Mouse (Mus musculus) erythroid progenitor cell, adult 5-6 weeks (primary cell): ENCODE results near the gene Trnp1. TPM values are rescaled to one million over a fixed set of nuclear protein-coding genes. Genes with fewer than 3 reads are reported as not detected.

Experiments
- ATAC-seq: replicated peaks from 2 replicates; pipeline ENCODE4 v1.8.0; 2016; ENCODE audit warnings: moderate number of reproducible peaks, mild to moderate bottlenecking, moderate TSS enrichment, inconsistent platforms; ENCODE audit not compliant: poor library complexity, low FRiP score, severe bottlenecking
- total RNA-seq, 2 experiments: library from RNA; stranded (forward) in 1 of 2; stranded (reverse) in 1 of 2; fragments of 150-400 nt in 1 of 2; fragments of 186-747, 209-891 nt in 1 of 2; gene quantifications; 2 replicates each; pipeline versions ENCODE4 v1.2.3 to v1.2.4; 2015 to 2017; ENCODE audit warnings: low replicate concordance in 2 of 2

The Trnp1 gene
- total RNA-seq, 2 experiments from 2014 or later = not detected

DNA sequence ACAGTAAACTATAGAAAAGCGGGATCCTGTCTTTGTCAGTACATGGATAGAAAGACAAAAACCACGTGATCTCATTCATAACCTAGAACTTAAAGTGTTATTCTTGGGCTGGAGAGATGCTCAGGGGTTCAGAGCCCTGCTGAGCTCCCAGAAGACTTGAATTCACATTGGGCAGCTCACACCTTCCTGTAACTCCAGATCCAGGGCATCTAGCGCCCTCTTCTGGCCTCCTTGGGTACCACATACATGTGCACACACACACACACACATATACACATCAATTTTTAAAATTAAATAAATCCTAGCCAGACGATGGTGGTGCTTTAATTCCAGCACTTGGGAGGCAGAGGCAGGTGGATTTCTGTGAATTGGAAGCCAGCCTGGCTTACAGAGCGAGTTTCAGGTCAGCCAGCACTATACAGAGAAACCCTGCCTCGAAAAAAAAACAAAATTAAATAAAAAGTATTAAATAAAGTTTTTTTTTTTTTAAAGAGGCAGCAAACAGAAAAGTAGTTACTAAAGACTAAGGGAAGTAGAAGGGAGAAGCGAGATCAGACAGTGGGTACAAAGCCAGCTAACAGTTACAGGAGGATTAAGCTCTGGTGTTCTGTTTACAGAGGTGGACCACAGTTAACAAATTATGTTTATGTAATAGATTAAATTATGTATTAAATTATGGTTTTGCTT, 27.1 kb downstream of the Trnp1 start:
- ATAC-seq = no peak

DNA sequence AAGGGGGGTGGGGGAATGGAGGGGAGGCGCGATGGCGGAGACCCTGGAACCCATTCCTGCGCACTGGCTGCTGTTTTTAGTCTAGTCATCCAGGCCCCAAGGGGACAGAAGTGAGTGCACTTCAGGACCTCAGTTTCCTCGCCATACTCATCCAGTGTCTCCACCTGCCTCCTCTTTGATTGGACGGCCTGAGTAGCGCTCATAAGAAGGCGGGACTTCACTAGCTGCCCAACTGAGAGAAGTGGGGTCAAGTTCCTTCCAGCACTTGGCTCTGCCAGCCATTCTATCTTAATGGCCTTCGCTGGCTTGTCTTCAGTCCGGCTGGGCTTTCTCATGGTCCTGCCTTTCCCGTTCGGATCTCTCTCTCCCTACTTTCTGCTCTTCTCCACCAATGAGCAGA, 29.2 kb downstream of the Trnp1 start:
- ATAC-seq = no peak

DNA sequence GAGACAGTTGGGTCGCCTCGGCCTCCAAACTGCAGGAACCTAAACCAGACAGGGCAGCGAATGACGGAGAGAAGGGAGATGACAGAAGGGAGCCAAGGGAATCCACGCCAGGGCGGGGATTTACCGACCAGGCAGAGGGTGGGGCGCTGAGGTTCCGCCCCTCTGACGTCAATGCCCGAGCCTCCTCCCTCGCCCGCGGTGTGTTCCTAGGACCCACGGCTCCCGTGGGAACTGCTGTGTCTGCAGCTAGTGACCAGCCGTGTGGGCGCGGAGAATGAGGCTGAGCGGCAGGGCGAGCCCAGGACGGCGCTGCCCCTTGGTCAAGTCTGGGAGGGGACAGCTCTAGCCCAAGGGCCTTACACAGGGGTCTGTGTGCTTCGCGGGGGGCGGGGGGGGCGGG, 30.3 kb downstream of the Trnp1 start:
- peak; percentile 78; the same call in 1 of the 2 replicates for ATAC-seq

DNA sequence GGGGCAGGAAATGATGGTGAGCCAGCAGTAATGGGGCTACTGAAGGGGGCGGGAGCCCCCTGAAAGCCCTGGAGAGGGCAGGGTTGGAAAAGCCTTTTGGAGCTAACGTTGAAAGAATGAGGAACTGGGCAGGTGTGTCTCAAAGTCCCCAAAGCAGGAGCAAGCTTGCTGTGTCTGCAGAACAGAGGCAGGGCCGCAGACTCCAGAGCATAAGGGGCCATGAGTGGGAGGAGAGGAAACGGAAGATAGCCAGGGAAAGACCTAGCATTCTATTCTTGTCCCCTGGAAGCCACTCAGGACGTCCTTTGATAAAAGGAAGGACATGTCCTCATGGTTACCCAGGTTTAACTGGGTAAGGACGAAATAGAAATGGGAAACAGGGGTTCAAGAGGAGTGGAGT, 35.2 kb downstream of the Trnp1 start:
- ATAC-seq = no peak

DNA sequence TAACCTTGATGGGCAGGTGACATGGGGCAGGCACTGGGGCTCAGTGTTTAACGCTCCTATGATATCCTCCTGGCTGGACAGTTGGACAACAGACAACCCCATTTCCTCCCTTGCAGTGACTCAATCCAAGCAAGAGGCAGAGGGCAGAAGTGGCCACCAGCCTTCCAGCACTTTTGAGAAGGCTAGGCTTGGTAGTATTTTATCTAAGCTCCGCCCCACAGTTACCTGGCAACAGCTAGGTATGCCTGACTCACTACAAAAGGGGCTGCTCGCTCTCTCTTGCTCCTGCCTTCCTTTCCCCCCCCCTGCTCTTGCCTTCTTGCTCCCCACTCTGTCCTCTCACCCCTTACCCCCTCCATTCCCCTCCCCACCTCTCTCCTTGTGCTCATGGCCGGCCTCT, 37.0 kb downstream of the Trnp1 start:
- no peak for ATAC-seq

DNA sequence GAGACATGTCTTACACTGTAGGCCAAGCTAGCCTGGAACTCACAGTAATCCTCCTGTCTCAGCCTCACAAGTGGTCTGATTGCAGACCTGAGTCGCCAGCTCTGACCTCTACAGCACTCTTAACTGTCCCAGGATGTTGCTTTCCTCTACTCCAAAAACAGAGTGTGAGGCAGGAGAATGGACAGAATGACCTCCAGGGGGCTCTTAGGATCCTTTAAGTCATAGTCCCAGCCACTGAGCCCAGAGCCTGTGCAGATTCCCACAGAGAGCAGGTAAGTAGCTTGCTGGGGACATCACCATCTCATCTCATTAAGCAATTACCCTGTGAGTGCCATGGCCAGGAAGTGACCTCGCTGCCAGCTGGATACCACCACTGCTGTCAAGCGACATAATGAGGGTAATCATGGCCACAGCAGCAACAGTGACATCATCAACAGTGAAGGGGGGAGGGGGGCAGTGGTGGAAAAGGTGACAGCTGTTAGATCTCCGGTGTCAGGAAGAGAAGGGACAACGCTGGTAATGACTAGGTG, 37.5 kb downstream of the Trnp1 start:
- no peak for ATAC-seq

DNA sequence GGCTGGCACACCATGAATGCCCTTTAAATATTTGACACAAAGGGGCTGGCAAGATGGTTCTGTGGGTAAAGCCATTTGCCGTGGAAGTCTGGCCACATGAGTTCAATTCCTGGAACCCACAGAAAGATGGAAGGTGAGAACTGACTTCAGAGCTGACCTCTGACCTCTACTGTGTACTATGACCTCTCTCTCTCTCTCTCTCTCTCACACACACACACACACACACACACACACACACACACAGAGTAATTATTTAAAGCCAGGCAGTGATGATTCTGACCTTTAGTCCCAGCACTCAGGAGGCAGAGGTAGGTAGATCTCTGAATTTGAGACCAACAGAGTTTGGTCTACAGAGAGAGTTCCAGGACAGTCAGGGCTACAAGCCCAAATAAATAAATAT, 38.3 kb downstream of the Trnp1 start:
- no peak for ATAC-seq

DNA sequence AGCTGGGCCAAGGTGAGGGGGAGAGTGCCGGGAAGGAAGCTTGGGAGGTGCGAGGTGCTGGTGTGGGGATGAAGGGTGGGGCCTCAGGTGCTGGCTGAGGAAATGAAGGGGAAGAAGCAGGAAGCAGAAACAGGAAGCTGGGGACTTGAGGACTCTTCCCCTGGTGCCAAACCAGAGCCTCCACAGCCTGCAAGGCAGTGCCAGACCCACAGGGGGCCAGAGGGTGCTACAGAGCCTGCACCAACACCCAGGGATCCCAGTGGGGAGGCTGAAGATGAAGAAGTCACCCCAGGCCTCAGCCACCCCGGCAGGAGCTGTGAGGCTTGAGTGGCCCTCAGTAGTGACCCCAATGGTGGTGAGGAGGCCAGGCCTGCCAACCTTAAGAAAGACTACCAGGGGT, 40.3 kb downstream of the Trnp1 start:
- ATAC-seq = no peak

DNA sequence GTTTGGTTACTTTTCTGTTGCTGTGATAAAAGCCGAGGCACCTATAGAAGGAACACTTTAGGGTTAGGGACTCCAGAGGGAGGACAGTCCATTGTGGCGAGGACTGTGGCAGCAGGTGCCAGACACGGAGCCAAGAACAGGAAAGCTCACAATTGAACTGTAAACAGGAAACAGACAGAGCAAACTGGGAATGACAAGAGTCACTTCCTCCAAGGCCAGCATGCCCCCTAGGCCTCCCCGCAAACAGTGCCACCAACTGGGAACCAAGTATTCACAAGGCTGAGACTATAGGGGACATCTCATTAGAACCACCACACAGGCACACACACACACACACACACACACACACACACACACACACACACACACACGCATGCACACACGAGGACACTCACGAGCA, 45.9 kb downstream of the Trnp1 start:
- no peak for ATAC-seq

DNA sequence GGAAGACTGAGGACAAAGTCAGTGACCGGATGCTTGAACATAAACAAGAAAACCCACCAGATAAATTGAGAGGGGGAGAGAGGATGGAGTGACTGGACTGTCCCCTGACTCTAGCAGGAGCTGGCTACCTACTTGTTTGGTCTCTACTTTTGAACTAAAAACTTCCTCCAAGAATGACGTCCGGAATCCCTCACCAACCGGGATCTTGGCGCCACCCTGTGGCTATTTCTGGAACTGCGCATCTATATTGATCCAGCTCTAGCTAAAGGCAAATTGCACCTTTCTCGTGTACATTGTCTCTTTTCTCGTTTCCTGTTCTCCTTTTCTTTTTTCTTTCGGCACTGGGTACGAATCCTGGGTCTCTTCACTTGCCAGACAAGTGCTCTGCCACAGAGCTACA, 46.8 kb downstream of the Trnp1 start:
- ATAC-seq = peak; percentile 53

DNA sequence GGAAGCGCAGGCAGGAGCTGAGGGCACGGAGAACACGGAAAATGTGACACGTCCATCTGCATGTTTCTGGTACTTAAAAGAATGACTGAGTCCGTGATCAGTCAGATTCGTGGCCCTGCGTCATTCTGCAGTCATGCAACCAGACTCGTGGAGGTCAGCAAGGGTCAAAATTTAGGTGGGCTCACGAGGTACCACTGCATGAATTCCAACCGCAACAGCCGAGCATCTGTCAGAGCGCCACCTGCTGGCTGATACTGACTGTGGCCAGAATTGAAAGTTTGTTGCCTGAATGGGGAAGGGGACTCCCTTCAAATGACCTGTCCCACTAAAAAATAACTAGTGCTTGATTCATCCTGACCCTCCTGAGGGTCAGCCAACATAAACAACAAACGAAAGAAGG, 48.6 kb downstream of the Trnp1 start:
- ATAC-seq = no peak

DNA sequence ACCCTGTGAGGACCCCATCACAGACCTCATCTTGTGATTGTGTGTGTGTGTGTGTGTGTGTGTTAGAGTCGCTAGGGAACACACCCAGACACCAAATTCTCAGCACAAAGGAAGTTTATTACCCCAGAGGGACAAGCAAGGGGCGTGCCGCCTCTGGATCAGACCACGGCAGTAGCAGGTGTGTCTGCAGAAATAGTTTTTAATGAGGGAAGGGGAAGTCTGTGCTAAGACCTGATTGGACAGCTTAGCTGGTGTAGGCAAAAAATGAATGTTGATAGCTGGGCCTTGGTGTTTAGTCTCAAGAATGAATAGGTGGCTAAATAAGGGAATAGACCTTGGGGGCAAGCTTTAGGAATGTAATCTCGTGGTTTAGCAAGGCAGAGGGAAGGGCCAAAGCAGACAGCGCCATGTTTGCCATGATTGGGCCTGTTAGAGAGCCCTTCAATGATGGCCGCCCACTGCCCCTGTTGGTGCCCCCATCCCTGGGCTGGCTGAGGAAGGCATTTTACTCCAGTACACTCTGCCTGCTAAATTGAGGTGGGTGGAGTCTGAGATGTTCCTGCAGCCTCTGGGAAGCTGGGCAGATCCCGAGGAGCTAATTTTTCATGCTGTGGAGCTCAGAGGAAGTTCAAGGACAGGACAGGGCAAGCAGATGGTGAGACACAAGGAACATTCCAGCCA, 49.5 kb downstream of the Trnp1 start:
- ATAC-seq = no peak

DNA sequence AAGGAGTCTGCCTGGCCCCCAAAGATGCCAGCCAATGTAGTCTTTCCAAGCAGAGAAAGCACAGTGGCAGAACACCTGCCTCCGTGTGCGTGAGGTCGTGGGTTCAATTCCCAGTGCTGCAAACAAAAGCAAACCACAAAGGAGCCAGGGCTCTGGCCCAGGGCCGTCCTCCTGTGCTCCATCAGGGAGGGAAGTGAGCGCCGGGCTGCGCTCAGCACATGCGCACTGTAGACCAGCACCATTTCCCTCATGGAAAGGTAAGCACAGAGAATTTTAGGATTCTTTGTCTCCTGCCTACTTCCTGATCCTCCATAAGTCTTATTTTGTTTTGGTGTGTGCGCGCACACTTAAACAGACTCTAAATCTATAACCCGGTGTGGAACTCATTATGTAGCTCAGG, 50.4 kb downstream of the Trnp1 start:
- ATAC-seq = no peak

DNA sequence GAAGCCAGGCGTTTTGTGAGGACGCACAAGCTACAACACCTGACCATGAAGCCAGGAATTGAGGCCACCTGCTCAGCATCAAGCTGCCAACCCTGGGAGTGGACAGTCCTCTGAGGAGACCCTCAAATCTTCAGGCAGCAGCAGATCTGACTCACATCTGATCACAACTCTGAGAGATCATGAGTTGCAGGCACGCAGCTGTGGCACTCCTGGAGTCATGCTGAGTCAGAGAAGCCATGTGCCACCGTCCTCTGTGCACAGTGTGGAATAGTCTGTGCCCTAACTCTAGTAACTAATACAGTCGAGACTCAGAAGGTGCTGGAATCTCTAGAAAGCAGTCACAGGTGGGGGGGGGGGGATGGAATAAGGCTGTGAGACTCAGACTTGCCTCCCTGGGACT, 51.0 kb downstream of the Trnp1 start:
- ATAC-seq = no peak

DNA sequence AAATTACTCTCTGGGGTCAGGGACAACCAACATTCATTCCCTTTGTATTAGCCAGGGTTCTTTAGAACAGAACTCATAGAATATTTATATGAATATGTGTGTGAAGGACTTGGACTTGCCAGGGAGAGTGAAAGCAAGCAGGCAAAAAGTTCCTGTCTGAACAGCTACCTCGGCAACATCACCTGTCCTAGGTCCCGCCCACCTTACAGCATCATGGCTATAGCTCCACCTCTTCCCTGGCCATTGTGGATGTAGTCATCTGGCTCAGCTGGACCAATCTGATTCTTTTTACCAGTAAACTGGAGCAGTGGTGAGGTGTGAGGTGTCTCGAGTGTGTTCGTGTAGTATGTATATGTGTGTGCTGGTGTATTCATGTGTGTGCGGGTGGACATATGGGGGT, 52.6 kb downstream of the Trnp1 start:
- ATAC-seq = no peak

DNA sequence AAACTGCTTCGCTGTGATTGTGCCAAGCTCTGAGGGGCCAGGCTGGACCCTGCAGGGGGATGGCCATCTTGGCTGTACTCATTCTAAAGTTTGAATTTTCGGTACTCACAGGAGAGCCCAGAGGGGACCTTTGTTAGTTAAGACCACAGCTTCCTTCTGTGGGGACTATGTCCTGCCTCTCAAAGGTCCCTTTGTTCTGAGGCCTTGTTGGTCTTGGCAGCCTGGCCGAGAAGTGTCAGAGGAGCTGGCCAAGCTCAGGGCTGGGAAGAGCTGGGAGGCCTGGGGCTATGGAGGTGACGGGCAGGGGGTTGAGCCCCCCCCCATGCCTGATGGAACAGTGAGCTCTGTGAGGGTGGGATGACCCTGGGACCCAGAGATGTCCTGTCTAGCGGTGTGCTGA, 55.3 kb downstream of the Trnp1 start:
- no peak for ATAC-seq

DNA sequence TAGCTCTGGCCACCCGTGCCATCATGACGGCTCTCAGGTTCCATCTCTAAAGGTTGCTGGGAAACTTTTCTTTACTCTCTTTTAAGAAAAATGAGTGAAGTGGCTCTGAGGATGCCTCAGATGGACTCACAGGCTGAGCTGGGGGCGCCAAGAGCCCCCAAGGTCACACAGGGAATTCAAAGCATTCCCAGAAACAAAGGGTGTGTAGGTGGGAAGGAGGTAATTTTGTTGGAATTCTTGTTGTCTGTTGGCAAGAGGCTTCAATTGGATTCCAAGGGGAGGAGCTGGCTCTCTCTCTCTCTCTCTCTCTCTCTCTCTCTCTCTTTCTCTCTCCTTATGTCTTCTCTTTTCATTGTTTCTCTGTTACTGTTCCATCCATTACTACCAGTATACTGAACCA, 56.2 kb downstream of the Trnp1 start:
- ATAC-seq = no peak

Other genes with a start within 250 kb of the Trnp1 start
- gene Sytl1, start 235.4 kb downstream of the Trnp1 start, total RNA-seq (2015; ENCODE audit: low replicate concordance) = 0.84 TPM in 1 of 2 replicates, not detected in the other
- 1.8 TPM in 1 of 2 replicates, not detected in the other for gene Sytl1, start 235.4 kb downstream of the Trnp1 start, total RNA-seq (2017; ENCODE audit: low replicate concordance)
- gene Tmem222, start 220.8 kb downstream of the Trnp1 start, total RNA-seq (2015; ENCODE audit: low replicate concordance) = 5.0 and 10.1 TPM in 2 replicates
- gene Tmem222, start 220.8 kb downstream of the Trnp1 start, total RNA-seq (2017; ENCODE audit: low replicate concordance) = 9.8 and 11.3 TPM in 2 replicates
- gene Wdtc1, start 145.1 kb downstream of the Trnp1 start, total RNA-seq (2015; ENCODE audit: low replicate concordance) = 16.2 and 28.5 TPM in 2 replicates
- 9.0 and 10.1 TPM in 2 replicates for gene Wdtc1, start 145.1 kb downstream of the Trnp1 start, total RNA-seq (2017; ENCODE audit: low replicate concordance)
- gene Slc9a1, start 128.8 kb downstream of the Trnp1 start, total RNA-seq (2015; ENCODE audit: low replicate concordance) = 15.9 and 18.4 TPM in 2 replicates
- 13.5 and 13.7 TPM in 2 replicates for gene Slc9a1, start 128.8 kb downstream of the Trnp1 start, total RNA-seq (2017; ENCODE audit: low replicate concordance)
- gene Tent5b, start 18.4 kb downstream of the Trnp1 start, total RNA-seq (2015; ENCODE audit: low replicate concordance) = not detected in 2 replicates
- not detected in 2 replicates for gene Tent5b, start 18.4 kb downstream of the Trnp1 start, total RNA-seq (2017; ENCODE audit: low replicate concordance)
- gene Kdf1, start 20.4 kb upstream of the Trnp1 start, total RNA-seq (2015; ENCODE audit: low replicate concordance) = not detected in 2 replicates
- gene Kdf1, start 20.4 kb upstream of the Trnp1 start, total RNA-seq (2017; ENCODE audit: low replicate concordance) = not detected in 2 replicates
- gene Nudc, start 47.4 kb upstream of the Trnp1 start, total RNA-seq (2015; ENCODE audit: low replicate concordance) = 57.3 and 70.0 TPM in 2 replicates
- gene Nudc, start 47.4 kb upstream of the Trnp1 start, total RNA-seq (2017; ENCODE audit: low replicate concordance) = 55.3 and 88.5 TPM in 2 replicates
- gene Nr0b2, start 54.8 kb upstream of the Trnp1 start, total RNA-seq (2015; ENCODE audit: low replicate concordance) = not detected in 2 replicates
- not detected in 2 replicates for gene Nr0b2, start 54.8 kb upstream of the Trnp1 start, total RNA-seq (2017; ENCODE audit: low replicate concordance)
- gene Gpatch3, start 76.2 kb upstream of the Trnp1 start, total RNA-seq (2015; ENCODE audit: low replicate concordance) = 1.7 and 3.6 TPM in 2 replicates
- 4.1 and 19.7 TPM in 2 replicates for gene Gpatch3, start 76.2 kb upstream of the Trnp1 start, total RNA-seq (2017; ENCODE audit: low replicate concordance)
- 4.2 and 12.3 TPM in 2 replicates for gene Gpn2, start 85.8 kb upstream of the Trnp1 start, total RNA-seq (2015; ENCODE audit: low replicate concordance)
- 4.2 and 5.0 TPM in 2 replicates for gene Gpn2, start 85.8 kb upstream of the Trnp1 start, total RNA-seq (2017; ENCODE audit: low replicate concordance)
- gene Sfn, start 103.6 kb upstream of the Trnp1 start, total RNA-seq (2015; ENCODE audit: low replicate concordance) = 2.9 TPM in 1 of 2 replicates, not detected in the other
- gene Sfn, start 103.6 kb upstream of the Trnp1 start, total RNA-seq (2017; ENCODE audit: low replicate concordance) = 0.64 TPM in 1 of 2 replicates, not detected in the other
- 8.3 and 19.3 TPM in 2 replicates for gene Zdhhc18, start 151.6 kb upstream of the Trnp1 start, total RNA-seq (2015; ENCODE audit: low replicate concordance)
- 3.9 and 11.2 TPM in 2 replicates for gene Zdhhc18, start 151.6 kb upstream of the Trnp1 start, total RNA-seq (2017; ENCODE audit: low replicate concordance)
- 1.3 and 4.0 TPM in 2 replicates for gene Pigv, start 174.1 kb upstream of the Trnp1 start, total RNA-seq (2015; ENCODE audit: low replicate concordance)
- 2.7 and 3.2 TPM in 2 replicates for gene Pigv, start 174.1 kb upstream of the Trnp1 start, total RNA-seq (2017; ENCODE audit: low replicate concordance)